26 mouse cellular contexts compared by ENCODE assay signal in genomic region chr13:8933499-8933898, GRCm38 (mm10). TPM values are rescaled to one million over a fixed set of nuclear protein-coding genes. Genes with fewer than 3 reads are reported as not detected.
DNase-seq lines count a peak whose midpoint lies in the region; ATAC-seq lines count a peak whose summit lies in the region.
"Had no signal": no experiment of that assay in that cellular context is flagged by ENCODE, and none has a peak within 500 bp of the region (broad histone marks: within the 10 kb centered on the region; RNA-seq: fewer than 3 reads in every experiment).

No protein-coding gene starts in this region.

- no peaks in the 10 kb centered on the region for H3K4me1 ChIP-seq in liver, embryonic 12.5 days
- no peaks in the 10 kb centered on the region for H3K4me1 ChIP-seq in forebrain, embryonic 14.5 days (ENCODE audit: control insufficient read depth, insufficient read depth, low read length)
- H3K4me1 ChIP-seq: embryonic facial prominence, embryonic 13.5 days; forebrain, embryonic 12.5 days; heart, embryonic 10.5 days; hindbrain, embryonic 12.5 days had no signal

- no peaks in the 10 kb centered on the region for H3K9me3 ChIP-seq in liver, embryonic 12.5 days (replicated peaks)
- H3K9me3 ChIP-seq in forebrain, embryonic 14.5 days (replicated peaks; ENCODE audit: control insufficient read depth, low read length): no peaks in the 10 kb centered on the region
- H3K9me3 ChIP-seq: embryonic facial prominence, embryonic 13.5 days; forebrain, embryonic 12.5 days; heart, embryonic 10.5 days; hindbrain, embryonic 12.5 days had no signal

- DNase-seq in retina, postnatal 1 day: peak; percentile 11
- DNase-seq in retina, embryonic 14.5 days (ENCODE audit: low spot score): no peak
- no peak for DNase-seq in spleen, adult 18-20 months
- DNase-seq in forebrain, embryonic 14.5 days (ENCODE audit: low spot score): no peak
- no peak for DNase-seq in layer of hippocampus, adult 9-10 months (ENCODE audit: low spot score)
- DNase-seq: adrenal gland, postnatal 25 days; cerebellum, adult 18-20 months; cerebellum, adult 9-11 months; cerebellum, postnatal 36 days; forebrain, postnatal 0 days; gastrocnemius, postnatal 36 days; heart, adult 11 months; heart, postnatal 10 days; heart, postnatal 4 days had no signal

- WGBS in liver, embryonic 12.5 days (ENCODE audit: insufficient replicate concordance): 18% methylated on average over 2 of the region's 2 CpGs
- 58% methylated on average over 2 of the region's 2 CpGs for WGBS in forebrain, embryonic 14.5 days

- H3K27me3 ChIP-seq in liver, embryonic 12.5 days (replicated peaks): no peaks in the 10 kb centered on the region
- H3K27me3 ChIP-seq in forebrain, embryonic 14.5 days (replicated peaks; ENCODE audit: control insufficient read depth, insufficient read depth, low read length): no peaks in the 10 kb centered on the region
- H3K27me3 ChIP-seq: embryonic facial prominence, embryonic 13.5 days; forebrain, embryonic 12.5 days; hindbrain, embryonic 12.5 days had no signal

- no peak overlapping the region for H3K27ac ChIP-seq in liver, embryonic 12.5 days
- H3K27ac ChIP-seq in forebrain, embryonic 14.5 days (ENCODE audit: low read depth, low read length): no peak overlapping the region
- H3K27ac ChIP-seq: embryonic facial prominence, embryonic 13.5 days; forebrain, embryonic 12.5 days; heart, embryonic 10.5 days; hindbrain, embryonic 12.5 days had no signal

- H3K4me2 ChIP-seq in liver, embryonic 12.5 days: no peak overlapping the region
- no peak overlapping the region for H3K4me2 ChIP-seq in forebrain, embryonic 14.5 days (ENCODE audit: low read length)
- H3K4me2 ChIP-seq: embryonic facial prominence, embryonic 13.5 days; forebrain, embryonic 12.5 days; hindbrain, embryonic 12.5 days had no signal

- H3K9ac ChIP-seq in liver, embryonic 12.5 days: no peak overlapping the region
- H3K9ac ChIP-seq in forebrain, embryonic 14.5 days (ENCODE audit: low read length): no peak overlapping the region
- H3K9ac ChIP-seq: embryonic facial prominence, embryonic 13.5 days; forebrain, embryonic 12.5 days; forebrain, postnatal 0 days; hindbrain, embryonic 12.5 days had no signal

- no peak overlapping the region for H3K4me3 ChIP-seq in liver, embryonic 12.5 days
- H3K4me3 ChIP-seq in forebrain, embryonic 14.5 days (ENCODE audit: low read depth, low read length): no peak overlapping the region
- H3K4me3 ChIP-seq: embryonic facial prominence, embryonic 13.5 days; forebrain, embryonic 12.5 days; heart, embryonic 10.5 days; hindbrain, embryonic 12.5 days had no signal

- H3K36me3 ChIP-seq in liver, embryonic 12.5 days: no peaks in the 10 kb centered on the region
- no peaks in the 10 kb centered on the region for H3K36me3 ChIP-seq in forebrain, embryonic 14.5 days (ENCODE audit: control insufficient read depth, insufficient read depth, low read length)
- H3K36me3 ChIP-seq: embryonic facial prominence, embryonic 13.5 days; forebrain, embryonic 12.5 days; heart, embryonic 10.5 days; hindbrain, embryonic 12.5 days had no signal

- ATAC-seq in liver, embryonic 12.5 days: peak; percentile 49; the same call in 1 of the 2 replicates
- ATAC-seq in megakaryocyte progenitor cell, adult 5-6 weeks (replicated peaks; ENCODE audit: poor library complexity): peak; percentile 80
- no peak for ATAC-seq in forebrain, embryonic 14.5 days
- ATAC-seq: activated CD4-positive, CD25-positive, alpha-beta regulatory T cell, adult 4 months; forebrain, postnatal 0 days; hindbrain, embryonic 16.5 days had no signal

RNA-seq across cellular contexts. Expression of gene Gm9745, which starts 14.5 kb away (rescaled TPM):
- not detected in 2 replicates for polyA plus RNA-seq in liver, embryonic 12.5 days (2016; fragmentation: Nextera tagmentation; extraction: Ambion mirVana)
- not detected in 2 replicates for total RNA-seq in megakaryocyte progenitor cell, adult 5-6 weeks (2015)
- not detected in 2 replicates for total RNA-seq in megakaryocyte progenitor cell, adult 5-6 weeks (2017)
- not detected in 2 replicates for polyA plus RNA-seq in forebrain, embryonic 14.5 days (2014; fragmentation: Nextera tagmentation; extraction: Ambion mirVana)
- total RNA-seq: adrenal gland, adult 18-20 months; adrenal gland, postnatal 25 days; forebrain, postnatal 0 days; gastrocnemius, adult 8-10 months; gastrocnemius, postnatal 36 days; heart, postnatal 10 days; heart, postnatal 4 days had no signal
- polyA plus RNA-seq: activated CD4-positive, CD25-positive, alpha-beta regulatory T cell, adult 4 months; C2C12; embryonic facial prominence, embryonic 13.5 days; forebrain, embryonic 12.5 days; forebrain, postnatal 0 days; heart, embryonic 10.5 days; heart, embryonic 14.5 days; hindbrain, embryonic 12.5 days; hindbrain, embryonic 16.5 days had no signal

RNA-seq across cellular contexts. Expression of gene Idi2, which starts 19.2 kb away (rescaled TPM):
- polyA plus RNA-seq in liver, embryonic 12.5 days (2016; fragmentation: Nextera tagmentation; extraction: Ambion mirVana): not detected in 2 replicates
- not detected in 2 replicates for total RNA-seq in megakaryocyte progenitor cell, adult 5-6 weeks (2015)
- total RNA-seq in megakaryocyte progenitor cell, adult 5-6 weeks (2017): not detected in 2 replicates
- polyA plus RNA-seq in forebrain, embryonic 14.5 days (2014; fragmentation: Nextera tagmentation; extraction: Ambion mirVana): not detected in 2 replicates
- total RNA-seq: adrenal gland, adult 18-20 months; adrenal gland, postnatal 25 days; forebrain, postnatal 0 days; gastrocnemius, adult 8-10 months; gastrocnemius, postnatal 36 days; heart, postnatal 10 days; heart, postnatal 4 days had no signal
- polyA plus RNA-seq: C2C12; forebrain, embryonic 12.5 days; forebrain, postnatal 0 days; heart, embryonic 10.5 days; heart, embryonic 14.5 days; hindbrain, embryonic 12.5 days; hindbrain, embryonic 16.5 days had no signal

RNA-seq across cellular contexts. Expression of gene Idi1, which starts 48.2 kb away (rescaled TPM):
- 90.3 and 91.6 TPM in 2 replicates for polyA plus RNA-seq in liver, embryonic 12.5 days (2016; fragmentation: Nextera tagmentation; extraction: Ambion mirVana)
- total RNA-seq in megakaryocyte progenitor cell, adult 5-6 weeks (2015): 33.1 and 33.4 TPM in 2 replicates
- 24.1 and 27.9 TPM in 2 replicates for total RNA-seq in megakaryocyte progenitor cell, adult 5-6 weeks (2017)
- 85.6 and 85.9 TPM in 2 replicates for polyA plus RNA-seq in forebrain, embryonic 14.5 days (2014; fragmentation: Nextera tagmentation; extraction: Ambion mirVana)
